Mouse (Mus musculus): ENCODE measurements around the gene Agpat3. TPM values are rescaled to one million over a fixed set of nuclear protein-coding genes. Genes with fewer than 3 reads are reported as not detected.
A peak's percentile ranks its signal among the peaks of the same experiment; 100 is the strongest.
"Not testable (repeated sequence)": the region's sequence is repeated elsewhere in the genome, so short reads cannot be mapped to it uniquely, and the experiment has no call there.

The Agpat3 gene
- total RNA-seq, 1 experiment from 2014 or later, result 40.0 TPM

DNA sequence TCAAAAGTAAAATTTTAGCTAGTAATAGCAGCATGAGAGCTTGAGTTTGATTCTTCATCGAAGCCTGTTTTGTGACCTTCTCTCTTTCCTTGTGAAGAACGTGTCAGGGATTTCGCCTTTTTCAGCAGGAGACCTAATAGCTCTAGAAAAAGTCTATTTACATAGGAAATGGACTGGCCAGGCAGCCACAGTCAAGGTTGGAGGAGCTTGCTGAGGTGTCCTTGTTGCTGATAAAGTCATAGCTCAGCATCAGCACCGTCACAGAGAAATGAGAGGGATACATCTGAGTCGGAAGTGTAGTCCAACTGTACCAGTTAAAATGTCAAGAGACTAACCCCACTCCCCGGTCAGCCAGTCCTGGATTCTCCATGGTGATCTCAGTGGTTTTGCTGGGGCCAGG lies 13.3 kb upstream of the Agpat3 start:
- ATAC-seq (replicated peaks; ENCODE audit: insufficient number of reproducible peaks, low FRiP score, low TSS enrichment, poor library complexity, severe bottlenecking), result no peak

- ATAC-seq (replicated peaks; ENCODE audit: insufficient number of reproducible peaks, low FRiP score, low TSS enrichment, poor library complexity, severe bottlenecking), result peak; percentile 94
Observed at GRCm38 (mm10) chr10:78364106-78364505, 11.8 kb upstream of the Agpat3 start.

DNA sequence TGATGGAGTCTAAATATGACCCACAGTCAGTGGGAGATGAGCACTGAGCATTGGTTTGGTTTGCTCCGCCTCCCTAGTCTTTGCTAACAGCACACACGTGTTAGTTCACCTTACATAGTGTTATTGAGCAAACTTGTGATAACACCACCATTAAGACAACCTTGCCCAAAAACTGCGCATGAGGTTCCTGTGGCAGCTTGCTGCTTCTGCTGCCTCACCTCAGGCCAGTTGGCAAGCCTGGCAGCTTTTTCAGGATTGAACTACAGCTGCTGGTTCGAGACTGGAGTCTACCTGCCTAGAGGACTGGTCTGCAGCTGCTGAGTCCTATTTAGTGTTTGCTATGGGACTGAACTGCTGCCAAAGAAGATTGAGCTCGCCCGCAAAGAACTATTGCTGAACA lies 11.1 kb upstream of the Agpat3 start:
- ATAC-seq (replicated peaks; ENCODE audit: insufficient number of reproducible peaks, low FRiP score, low TSS enrichment, poor library complexity, severe bottlenecking), result no peak

- ATAC-seq (replicated peaks; ENCODE audit: insufficient number of reproducible peaks, low FRiP score, low TSS enrichment, poor library complexity, severe bottlenecking), result no peak
Observed at GRCm38 (mm10) chr10:78361951-78362350, 9.7 kb upstream of the Agpat3 start.

GRCm38 (mm10) chr10:78360290-78360711 lies 8.0 kb upstream of the Agpat3 start:
- ATAC-seq (replicated peaks; ENCODE audit: insufficient number of reproducible peaks, low FRiP score, low TSS enrichment, poor library complexity, severe bottlenecking), result no peak

DNA sequence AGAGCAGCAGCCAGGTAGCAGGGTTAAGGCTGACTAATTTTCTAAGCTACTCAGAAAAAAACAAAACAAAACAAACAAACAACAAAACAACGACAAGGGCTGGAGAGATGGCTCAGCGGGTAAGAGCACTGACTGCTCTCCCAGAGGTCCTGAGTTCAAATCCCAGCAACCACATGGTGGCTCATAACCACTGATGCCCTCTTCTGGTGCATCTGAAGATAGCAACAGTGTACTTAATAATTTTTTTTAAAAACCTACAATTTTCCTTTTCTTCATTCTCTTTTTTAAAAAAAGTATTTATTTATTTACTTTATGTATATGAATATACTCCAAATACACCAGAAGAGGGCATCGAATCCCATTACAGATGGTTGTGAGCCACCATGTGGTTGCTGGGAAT lies 6.7 kb upstream of the Agpat3 start:
- ATAC-seq (replicated peaks; ENCODE audit: insufficient number of reproducible peaks, low FRiP score, low TSS enrichment, poor library complexity, severe bottlenecking), result not testable (repeated sequence)

- no peak for ATAC-seq (replicated peaks; ENCODE audit: insufficient number of reproducible peaks, low FRiP score, low TSS enrichment, poor library complexity, severe bottlenecking)
Observed at GRCm38 (mm10) chr10:78358266-78358665, 6.0 kb upstream of the Agpat3 start.

DNA sequence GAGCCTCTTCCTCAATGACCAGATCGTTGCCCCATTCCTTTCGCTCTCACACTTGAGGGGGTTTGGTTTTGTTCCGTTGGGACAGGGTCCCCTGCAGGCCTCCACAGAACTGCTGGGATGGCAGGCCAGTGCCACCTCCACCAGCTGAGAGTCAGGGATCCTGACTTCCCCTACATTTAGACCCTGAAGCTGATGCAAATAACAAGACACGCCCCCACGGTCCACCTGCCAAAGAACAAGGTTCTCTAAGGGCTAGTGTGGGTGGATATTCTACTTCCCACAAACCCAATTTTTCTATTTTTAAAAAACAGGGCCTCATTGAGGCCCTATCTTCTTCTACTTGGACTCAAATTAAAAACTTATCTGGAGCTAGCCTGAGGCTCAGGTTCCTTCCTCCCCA lies 5.5 kb upstream of the Agpat3 start:
- ATAC-seq (replicated peaks; ENCODE audit: insufficient number of reproducible peaks, low FRiP score, low TSS enrichment, poor library complexity, severe bottlenecking), result no peak

DNA sequence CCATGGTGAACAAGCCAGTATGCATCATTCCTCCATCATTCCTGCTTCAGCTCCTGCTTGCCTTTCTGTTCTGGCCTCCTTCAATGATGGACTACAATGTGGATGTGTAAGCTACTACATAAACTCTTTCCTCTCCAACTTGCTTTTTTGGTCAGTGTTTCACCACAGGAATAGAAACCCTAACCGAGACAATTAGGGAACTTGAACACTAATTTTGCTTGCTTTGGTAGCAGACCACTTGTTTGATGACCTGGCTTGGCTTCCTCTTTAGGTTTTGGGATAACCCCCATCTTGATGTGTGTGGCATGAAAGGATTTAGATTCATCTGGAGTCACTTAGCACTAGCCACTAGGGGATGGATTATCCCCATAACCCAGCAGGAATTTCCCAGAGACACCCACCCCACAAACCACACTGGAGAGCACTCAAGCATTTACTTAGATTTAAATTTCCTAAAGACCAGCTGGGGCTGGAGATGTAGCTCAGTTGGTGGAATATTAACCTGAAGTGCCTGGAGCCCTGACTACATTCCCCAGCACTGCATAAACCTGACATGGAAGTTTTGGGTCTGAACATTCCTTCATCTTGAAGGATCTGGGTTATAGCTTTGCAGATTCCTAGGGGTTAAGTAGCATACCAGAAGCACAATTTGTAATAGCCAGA lies 3.8 kb upstream of the Agpat3 start:
- peak; percentile 57; the same call in 1 of the 2 replicates for ATAC-seq (replicated peaks; ENCODE audit: insufficient number of reproducible peaks, low FRiP score, low TSS enrichment, poor library complexity, severe bottlenecking)

- no peak for ATAC-seq (replicated peaks; ENCODE audit: insufficient number of reproducible peaks, low FRiP score, low TSS enrichment, poor library complexity, severe bottlenecking)
Observed at GRCm38 (mm10) chr10:78353196-78353595, 907 bp upstream of the Agpat3 start.

GRCm38 (mm10) chr10:78352666-78353030 lies 359 bp upstream of the Agpat3 start:
- ATAC-seq (replicated peaks; ENCODE audit: insufficient number of reproducible peaks, low FRiP score, low TSS enrichment, poor library complexity, severe bottlenecking), result no peak

- no peak for ATAC-seq (replicated peaks; ENCODE audit: insufficient number of reproducible peaks, low FRiP score, low TSS enrichment, poor library complexity, severe bottlenecking)
Observed at GRCm38 (mm10) chr10:78351564-78351886, 764 bp downstream of the Agpat3 start.

GRCm38 (mm10) chr10:78350796-78351556 lies 1.3 kb downstream of the Agpat3 start:
- ATAC-seq (replicated peaks; ENCODE audit: insufficient number of reproducible peaks, low FRiP score, low TSS enrichment, poor library complexity, severe bottlenecking), result no peak; the same call in 1 of the 2 replicates

- no peak for ATAC-seq (replicated peaks; ENCODE audit: insufficient number of reproducible peaks, low FRiP score, low TSS enrichment, poor library complexity, severe bottlenecking)
Observed at GRCm38 (mm10) chr10:78349464-78350165, 2.7 kb downstream of the Agpat3 start.

DNA sequence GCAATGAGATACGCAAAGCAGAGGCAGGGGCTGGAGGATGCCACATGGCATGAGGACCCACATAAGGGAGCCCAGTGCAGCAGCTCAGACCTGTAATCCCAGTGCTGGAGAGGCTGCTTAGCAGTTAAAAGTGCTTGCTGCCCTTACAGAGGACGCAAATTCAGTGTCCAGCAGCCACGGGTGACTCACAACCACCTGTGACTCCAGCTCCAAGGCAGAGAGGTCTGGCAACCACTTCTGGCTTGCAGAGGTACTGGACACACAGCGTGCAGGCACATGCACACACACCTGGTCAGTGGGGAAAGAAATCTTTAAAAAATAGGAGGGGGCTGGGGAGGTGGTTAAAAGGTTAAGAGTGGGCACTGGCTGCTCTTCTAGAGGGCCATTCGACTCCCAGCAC lies 4.1 kb downstream of the Agpat3 start:
- ATAC-seq (replicated peaks; ENCODE audit: insufficient number of reproducible peaks, low FRiP score, low TSS enrichment, poor library complexity, severe bottlenecking), result no peak

GRCm38 (mm10) chr10:78347486-78347885 lies 4.8 kb downstream of the Agpat3 start:
- no peak for ATAC-seq (replicated peaks; ENCODE audit: insufficient number of reproducible peaks, low FRiP score, low TSS enrichment, poor library complexity, severe bottlenecking)

GRCm38 (mm10) chr10:78345466-78345865 lies 6.8 kb downstream of the Agpat3 start:
- no peak for ATAC-seq (replicated peaks; ENCODE audit: insufficient number of reproducible peaks, low FRiP score, low TSS enrichment, poor library complexity, severe bottlenecking)

DNA sequence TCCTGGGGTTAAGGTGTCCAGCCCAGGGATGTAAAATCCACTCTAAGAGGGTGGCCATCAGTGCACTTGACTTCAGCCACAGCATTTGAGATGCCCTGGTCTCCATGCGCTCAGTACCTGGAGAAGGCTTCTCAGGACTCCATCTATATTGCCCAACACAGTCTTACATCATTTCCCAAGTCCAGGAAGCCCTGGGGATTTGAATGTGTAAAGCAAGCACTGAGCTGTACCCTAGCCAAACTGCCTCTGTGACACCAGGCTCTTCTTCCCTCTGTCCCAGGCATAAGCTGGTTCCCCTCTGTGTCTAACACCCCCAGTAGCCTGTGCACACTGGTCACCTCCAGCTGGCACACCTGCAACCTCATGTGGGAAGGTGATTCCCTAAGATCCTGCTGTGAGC lies 10.2 kb downstream of the Agpat3 start:
- no peak for ATAC-seq (replicated peaks; ENCODE audit: insufficient number of reproducible peaks, low FRiP score, low TSS enrichment, poor library complexity, severe bottlenecking)

DNA sequence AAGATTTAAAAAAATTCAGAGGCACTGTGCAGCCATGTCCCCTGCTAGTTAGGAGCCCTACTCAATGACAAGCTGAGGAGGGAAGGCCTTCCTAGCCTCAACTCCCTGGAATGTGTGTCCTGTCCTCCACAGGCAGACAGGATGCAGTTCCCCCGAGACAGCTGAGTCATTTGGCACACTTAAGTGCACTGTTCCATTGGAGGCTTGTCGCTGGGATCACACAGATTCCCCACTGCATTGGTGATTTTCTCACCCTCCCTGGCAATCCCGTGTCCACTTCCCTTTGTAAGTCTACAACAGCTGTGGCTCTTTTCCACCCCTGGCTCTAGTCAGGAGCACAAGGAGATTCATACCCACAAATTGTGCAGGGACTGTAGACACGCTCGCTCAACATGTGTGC lies 14.1 kb downstream of the Agpat3 start:
- no peak for ATAC-seq (replicated peaks; ENCODE audit: insufficient number of reproducible peaks, low FRiP score, low TSS enrichment, poor library complexity, severe bottlenecking)

Measured in monocyte, adult 5-6 weeks (primary cell).